Mouse (Mus musculus) urinary bladder, postnatal 25 days (tissue): ENCODE measurements around the gene Rrbp1.

Source experiments
- DNase-seq: peaks from one replicate; pipeline ENCODE4 v3.0.0; 2022; ENCODE audit warnings: low spot score

Rrbp1 gene

DNA sequence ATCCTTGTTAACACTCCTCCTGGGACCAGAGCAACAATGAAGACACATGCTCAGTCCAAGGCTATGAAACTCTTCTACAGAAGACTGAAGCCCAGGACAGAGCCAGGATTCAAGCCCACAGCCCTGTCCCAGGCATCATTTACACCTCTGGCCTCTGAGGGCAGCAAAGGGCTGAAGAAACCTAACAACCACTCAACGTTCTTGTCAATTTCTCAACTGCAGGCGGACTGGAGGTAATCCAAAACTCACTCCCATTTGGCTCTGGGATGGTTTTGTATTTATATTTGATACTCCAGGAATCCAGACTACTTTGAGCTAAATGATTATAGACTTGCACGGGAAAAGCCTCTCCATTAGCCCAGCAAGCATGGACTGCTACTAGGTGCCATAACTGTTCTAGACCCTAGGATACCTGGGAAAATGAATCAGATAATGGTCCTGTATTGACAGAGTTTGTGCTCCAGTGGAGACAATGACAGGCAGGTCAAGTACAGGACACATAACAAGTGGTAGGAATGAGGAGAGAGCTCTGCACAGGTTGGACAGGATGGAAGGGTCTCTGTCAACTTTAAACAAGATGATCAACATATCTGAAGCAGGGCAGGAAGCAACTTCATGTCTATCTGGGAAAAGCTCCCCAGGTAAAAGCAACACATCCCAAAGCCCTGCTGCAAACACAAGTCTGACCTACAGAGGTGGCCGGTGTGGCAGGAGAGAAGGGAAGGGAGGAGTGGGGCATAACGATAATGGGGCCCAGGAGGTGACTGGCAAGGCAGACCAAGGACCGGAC is 5.7 kb downstream of the Rrbp1 start:
- DNase-seq, result no peak

DNA sequence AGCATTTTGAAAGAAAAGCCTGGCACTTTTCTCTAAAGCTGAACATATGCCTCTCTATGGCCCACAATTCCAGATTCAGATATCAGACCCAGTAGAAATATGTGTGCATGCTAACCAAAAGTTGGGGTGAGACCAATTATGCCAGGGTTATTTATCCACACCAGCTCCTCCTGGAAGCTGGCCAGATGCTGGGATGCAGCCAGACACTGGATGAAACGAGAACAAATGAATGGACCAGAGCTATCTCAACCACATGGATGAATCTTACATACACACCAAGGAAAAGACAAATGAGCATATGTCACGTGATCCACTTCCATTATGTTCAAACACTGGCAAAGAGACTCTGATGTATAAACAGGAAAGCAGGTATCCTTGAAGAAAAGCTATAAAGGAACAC is 7.5 kb downstream of the Rrbp1 start:
- DNase-seq, result no peak

DNA sequence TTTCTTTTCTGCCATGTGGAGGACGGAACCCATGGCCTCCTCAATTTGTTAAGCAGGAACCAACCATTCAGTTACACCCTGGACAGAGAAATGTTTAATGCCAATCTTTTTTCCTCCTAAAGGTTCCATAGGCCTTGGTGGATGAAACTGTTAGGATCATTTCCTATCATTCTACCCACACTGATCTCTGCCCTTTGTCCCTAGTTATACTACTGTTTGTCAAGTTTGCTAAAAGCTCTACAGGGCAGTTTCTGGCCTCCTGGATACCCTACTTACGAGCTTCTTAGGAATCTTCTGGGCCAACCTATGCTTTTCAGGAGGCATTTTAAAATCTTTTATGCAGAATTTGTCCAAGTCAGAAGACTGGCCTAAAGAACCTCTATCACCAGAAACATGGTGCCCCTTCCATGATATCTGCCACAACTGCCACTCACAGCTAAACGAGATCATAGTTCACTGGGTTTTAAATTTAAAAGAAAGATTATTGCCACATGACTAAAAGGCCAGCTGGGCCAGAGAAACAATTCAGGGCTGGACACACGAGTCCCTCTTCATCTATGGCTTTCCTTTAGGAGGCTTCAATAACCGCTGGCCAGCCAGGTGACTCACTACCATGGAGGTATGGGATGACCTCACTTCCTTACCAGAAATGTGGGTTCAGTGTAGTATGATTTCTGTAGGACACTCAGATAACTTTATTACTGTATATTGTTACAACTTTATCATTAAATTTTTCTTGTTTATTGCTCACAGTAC is 8.7 kb downstream of the Rrbp1 start:
- no peak for DNase-seq

DNA sequence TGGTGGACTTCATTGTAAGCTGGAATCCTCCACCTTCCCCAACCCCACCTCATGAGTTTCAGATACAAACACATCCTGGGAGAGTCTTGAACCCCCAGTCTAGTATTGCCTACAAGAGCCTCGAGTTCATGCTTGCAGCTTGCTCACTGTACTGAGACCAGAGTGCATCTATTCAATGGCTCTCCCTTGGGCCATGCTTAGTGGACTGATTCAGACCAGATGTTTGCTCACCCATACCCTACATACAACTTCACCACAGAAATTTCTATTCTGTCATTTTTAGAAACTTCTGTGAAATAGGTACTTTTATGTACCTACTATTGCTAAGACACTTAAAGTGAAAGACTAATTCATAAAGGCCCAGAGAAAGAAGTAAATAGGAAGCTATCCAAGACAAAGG is 18.1 kb downstream of the Rrbp1 start:
- DNase-seq, result no peak

DNA sequence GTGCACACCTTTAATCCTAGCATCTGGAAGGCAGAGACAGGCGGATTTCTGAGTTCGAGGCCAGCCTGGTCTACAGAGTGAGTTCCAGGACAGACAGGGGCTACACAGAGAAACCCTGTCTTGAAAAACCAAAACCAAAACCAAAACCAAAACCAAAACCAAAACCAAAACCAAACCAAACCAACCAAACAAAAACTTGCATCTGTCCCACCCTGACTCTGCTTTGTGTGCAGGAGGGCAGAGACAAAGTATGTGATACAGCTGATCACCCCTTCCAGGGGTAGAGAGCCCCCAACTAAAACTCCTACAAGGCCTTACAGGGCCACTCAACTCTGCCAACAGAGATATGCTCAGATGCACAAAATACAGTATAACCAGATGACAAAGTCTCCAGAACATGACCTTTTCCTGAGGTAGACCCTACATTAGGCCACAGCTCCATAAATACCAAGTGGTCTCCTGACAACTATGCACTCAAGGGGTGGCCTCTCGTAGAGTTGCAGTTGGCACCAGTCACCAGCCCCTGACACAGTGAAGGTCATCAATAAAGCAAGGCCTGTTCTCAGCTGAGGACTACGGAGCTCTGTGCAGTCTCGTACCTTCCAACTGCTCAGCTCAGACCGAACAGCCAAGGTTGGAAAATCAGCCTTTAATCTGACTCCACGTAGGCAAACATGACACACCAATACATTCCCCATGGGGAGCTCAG is 18.9 kb downstream of the Rrbp1 start:
- no peak for DNase-seq

DNA sequence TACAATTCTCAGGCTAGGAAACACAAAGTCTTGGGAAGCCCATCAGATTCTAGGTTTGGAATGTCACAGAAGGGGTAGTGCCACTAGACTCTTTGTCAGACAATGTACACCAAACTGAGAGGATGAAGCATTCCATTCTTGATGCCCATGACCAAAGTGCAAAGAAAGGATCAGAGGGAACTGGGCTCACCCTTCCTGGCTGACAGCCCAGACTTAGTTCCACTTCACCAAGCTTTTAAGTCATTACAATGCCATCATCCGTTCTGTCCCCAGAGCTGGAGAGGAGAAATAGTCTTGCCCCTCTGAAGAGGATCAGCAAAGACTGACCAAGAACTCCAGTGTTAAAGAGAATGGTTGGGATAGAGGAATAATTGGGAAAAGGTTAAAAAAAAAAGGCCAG is 20.1 kb downstream of the Rrbp1 start:
- no peak for DNase-seq

DNA sequence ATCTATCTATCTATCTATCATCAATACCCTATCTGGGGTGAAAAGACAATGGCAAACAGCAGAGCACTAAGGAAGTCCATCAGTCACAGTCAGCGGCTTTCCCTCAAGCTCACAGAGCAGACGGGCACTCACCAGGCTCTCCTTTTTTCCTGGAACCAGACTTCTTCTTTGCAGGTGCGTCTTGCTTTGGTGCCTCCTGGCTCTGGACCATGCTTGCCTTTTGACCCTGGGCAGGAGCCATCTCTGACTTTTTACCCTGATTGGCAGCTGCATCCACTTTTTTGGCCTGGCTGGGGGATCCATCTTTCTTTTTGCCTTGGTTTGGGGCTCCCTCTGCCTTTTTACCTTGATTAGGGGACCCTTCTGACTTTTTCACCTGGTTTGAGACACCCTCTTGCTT is 23.0 kb downstream of the Rrbp1 start:
- DNase-seq, result no peak

DNA sequence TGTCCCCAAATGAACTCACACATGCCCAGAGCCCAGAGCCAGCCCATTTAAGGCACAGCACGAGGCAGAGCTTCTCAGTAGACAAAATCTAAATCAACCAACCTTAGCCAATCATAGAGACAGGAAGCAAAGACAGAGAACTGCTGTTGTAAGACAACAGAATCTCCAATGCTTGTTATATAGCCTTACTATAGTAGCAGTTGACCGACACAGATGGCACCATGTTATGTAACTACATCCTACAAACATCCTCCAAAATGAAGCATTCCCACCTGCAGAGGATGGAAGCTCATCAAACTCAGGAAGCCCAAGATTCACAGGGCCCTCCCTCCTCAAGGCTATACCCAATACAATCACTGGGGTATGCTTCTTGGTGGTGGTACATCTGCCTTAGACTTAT is 23.6 kb downstream of the Rrbp1 start:
- no peak for DNase-seq

DNA sequence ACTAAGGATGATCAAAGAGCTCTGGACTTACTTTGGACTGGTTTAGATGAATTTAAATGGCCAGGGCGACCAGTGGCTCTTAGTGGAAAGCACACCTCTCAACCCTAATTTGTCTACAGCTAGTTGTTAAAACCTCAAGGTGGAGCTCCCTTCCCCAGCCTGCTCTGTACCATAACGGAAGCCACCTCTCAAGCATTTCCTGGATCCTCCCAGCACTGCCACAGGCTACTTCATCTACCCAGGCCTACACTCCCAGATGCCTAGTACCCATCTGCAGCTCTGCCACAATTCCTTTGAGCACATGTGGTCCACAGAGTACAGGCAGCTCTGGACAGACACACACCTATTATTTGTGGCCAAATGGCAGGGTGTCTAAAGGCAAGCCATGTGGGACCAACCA is 27.6 kb downstream of the Rrbp1 start:
- no peak for DNase-seq

DNA sequence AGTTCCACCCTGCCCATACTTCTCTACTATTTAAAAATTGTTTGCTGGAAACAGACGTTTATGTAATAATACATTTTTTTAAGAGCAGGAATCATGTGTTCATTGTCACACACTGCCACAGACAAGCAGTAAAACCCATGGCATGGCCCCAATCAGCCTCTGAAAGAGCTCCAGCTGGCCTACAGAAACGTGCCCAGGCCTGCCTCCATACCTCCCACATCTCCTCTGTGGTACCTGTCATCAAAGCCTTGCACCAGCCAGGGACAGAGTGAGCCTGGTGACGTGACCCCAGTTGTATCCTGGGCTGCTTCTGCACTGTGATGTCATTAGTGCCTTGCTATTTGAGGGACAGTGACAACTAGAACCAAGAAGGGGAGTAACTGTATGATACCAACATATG is 28.2 kb downstream of the Rrbp1 start:
- no peak for DNase-seq

DNA sequence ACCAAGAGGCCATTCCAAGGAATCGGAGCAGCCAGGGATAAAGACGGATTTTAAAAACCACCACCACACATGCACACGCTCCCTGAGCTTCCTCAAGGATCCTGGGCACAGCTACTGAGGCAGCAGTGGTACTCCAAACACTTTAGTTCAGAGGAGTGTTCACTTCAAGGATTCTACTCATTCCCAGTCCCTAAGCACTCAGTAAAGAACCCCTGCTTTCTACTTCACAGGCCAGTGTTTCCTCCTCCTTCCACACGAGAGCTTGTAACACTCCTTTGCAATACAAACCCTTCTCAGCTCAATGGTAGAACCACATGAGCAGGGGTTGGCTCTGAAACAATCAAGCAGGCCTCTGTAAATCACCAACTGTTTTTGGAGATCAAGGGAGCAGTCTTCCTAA is 28.9 kb downstream of the Rrbp1 start:
- DNase-seq, result no peak

DNA sequence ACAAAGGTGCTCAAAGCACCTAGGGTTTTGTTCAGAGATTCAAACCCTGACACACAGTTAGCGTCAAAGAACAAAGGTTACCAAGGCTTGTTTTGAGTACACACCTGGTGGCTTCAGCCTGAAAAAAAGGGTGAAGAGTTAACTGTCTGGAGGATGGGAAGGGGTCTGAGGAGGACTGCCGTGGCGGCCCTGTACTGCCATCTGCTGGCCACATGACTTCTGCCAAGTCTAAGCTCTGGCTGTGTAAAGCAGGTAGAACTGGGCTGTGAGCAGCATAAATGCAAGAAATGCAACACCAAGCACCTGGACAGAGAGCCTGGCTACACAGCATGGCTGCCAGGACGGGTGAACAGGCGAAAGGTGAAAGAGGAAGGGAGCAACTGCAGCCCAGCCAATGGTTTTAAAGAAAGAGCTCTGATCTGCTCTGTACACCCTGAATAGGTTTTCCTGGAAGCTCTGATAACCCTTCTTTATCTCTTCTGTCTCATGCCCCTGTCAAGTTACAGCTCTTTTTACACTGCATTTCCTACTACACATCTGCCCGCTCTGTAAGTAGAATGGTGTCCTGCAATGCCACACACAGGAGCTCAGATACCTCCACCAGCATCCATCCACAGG is 30.2 kb downstream of the Rrbp1 start:
- DNase-seq, result peak; percentile 57

DNA sequence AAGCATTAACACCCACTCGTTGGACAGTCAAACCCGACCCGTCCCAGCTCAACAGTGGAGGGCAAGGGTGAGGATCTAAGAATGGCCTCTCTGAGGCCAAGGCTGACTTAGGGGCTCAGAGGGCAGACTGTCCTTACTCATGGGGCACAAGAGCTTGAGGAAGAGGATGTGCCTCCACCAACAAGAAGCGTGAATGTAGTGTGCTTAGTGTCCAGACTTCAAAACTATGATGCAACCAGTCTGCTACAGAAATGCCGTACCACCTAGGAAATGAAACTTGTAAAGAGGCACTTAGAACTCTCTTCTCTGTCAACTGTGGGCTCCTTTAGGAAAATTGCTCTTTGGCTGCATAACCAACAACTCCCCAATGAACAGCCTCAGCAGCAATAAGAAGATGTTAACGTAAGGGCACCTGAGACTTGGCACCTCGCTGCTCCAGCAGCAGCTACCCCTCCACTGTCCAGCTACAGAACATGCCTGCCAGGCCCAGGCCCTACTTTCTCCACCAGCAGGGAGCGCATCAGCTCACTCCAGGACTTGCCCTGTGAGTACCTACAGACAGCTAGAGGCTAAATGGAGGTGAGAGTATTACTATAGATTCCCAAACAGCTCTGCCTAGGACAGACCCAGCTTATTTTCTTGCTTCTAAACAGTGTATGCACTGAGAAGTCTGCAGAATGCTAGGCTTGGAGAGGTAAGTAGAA is 32.5 kb downstream of the Rrbp1 start:
- no peak for DNase-seq

DNA sequence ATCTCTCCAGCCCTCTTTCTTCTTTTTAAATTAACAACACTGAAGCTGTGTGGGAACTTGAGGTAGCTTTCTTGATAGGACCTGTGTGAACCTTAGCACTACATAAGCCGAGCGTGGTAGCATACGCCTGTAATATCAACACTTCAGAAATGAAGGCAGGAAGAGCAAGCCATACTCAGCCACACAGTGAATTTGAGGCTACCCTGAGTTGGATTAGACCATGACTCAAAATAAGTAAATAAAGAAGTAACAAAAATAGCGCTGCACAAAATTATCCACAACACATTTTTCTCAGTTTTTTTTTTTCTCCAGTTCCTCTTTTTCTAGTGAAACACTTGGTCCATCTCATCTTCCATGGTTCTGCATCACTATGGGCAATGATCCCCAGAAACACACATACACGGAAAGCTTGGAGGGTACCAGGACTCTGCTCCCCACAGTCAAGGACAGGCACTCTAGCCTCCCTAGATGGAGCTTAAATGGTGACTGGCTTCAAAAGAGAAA is 35.9 kb downstream of the Rrbp1 start:
- no peak for DNase-seq

DNA sequence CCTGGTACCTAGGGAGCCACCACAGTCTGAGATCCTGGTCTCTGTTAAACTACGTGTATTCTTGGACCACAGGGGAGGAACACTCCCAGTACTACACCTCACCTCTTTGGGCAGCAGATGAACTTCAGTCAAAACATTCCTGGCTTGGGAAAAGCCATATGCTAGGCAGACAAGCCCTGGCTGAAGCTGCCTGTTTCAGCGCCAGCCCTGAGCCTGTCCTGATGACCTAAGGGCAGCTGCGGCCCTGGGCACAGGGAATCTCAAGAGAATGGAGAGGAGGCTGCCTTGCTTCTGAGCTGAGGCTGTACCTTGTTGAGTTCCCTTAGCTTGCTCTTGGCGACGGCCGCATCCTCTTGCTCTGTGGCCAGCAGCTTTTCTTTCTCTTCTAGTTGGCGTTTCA is 37.9 kb downstream of the Rrbp1 start:
- DNase-seq, result no peak

DNA sequence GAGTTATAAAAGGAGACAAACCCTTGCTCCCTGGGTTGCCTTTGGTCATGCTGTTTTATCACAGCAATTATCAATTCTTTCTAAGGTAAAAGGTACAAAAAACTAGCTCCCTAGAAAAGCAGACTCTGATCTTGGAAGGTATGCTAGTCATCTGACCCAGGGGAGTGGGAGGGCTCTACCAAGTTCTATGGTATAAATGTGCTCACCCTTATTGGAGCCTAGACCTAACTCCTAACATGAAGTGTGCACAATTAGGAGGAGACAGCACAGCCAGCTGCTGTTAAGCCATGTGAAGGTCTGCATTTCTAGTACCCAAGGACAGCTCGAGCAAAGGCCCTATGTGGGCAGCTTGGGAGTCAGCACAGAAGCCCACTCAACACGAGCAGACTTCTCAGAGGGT is 39.2 kb downstream of the Rrbp1 start:
- no peak for DNase-seq

DNA sequence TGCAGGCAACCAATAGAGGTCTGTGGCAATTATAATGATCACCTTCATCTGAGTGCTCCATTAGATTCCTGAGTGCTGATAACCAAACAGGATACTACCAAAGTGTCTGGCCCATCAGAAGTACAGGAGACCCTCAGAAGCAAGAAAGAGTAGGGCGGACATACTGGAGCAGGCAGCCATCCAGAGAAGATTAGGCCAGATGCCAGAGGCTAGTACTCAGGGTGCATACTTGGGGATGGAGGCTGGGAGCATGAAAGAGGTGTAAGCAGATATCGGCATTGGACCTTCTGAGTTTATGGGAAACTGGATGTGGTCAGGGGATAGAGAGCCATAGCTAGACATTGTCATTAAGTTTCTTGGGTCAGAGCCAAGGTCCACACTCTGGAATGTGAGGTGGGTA is 40.2 kb downstream of the Rrbp1 start:
- DNase-seq, result no peak

DNA sequence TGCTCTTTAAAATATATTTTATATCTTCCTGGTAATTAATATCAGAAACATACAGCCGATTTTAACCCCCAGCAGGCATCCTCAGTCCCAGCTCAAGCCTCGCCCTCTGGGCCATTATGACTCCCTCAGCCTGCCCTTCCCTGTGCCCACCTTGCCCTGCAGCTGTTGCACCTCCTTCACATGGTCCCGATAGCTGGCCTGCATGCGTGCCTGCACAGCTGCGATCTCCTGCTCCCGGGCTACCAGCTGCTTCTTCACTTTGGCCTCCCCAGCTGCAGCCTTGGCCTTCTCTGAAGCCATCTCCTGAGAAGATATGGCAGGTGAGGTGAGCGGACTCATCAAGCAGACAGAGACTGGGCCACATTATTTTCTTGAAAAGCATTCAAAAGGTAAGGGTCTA is 41.8 kb downstream of the Rrbp1 start:
- DNase-seq, result no peak

DNA sequence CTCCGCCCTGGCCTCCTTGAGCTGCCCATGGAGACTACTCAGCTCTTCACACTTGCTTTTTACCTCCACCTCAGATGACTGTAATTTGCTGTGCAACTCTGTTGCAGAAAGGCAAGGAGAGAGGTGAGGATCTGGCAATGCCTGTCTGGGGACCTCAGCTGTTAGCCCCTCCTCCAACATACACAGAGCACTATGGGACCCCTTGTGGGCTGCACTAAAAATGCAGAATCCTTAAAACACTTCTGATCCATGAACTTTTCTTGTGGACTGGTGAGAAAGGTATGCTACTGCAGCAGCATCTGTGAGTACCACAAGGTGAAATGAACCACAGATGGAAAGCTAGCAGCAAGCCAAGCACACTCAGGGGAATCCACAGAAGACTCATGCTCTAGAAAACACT is 47.7 kb downstream of the Rrbp1 start:
- no peak for DNase-seq

DNA sequence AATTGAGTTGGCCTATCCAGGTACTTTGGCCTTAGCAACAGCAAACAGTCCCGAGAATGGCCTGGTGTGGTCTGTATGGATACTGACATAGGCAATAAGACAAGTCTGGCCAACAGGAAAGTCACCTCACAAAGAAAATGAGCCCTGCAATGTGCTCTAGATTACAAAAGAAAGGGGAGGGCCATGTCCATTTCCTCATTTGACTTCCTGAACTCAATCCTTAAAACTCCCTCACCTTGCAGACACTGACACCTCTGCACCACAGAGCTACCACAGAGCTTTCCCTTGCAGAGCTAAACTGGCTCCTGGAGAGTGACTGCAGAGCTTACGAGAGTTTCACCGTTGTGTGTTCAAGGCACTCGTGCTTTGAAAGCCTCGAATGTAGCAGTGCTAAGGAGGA is 48.9 kb downstream of the Rrbp1 start:
- DNase-seq, result no peak

DNA sequence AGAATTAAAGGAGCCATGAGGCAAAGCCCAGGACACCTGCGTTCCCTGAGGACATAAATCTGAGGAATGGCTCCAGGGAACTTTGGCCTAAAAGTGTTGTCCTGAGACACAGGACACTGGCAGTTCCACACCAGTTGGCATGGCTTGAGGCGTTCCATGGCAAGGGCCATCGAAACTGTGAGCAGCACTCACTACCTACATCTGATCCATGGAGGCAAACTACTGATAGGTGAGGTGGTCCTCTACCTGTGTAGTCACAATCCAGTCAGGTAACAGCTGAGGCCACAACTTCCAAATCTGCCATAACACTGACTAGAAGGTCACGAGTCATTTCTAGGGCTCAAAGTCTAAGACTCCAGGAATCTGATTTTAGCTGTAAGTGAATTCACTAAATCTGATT is 55.3 kb downstream of the Rrbp1 start:
- no peak for DNase-seq

DNA sequence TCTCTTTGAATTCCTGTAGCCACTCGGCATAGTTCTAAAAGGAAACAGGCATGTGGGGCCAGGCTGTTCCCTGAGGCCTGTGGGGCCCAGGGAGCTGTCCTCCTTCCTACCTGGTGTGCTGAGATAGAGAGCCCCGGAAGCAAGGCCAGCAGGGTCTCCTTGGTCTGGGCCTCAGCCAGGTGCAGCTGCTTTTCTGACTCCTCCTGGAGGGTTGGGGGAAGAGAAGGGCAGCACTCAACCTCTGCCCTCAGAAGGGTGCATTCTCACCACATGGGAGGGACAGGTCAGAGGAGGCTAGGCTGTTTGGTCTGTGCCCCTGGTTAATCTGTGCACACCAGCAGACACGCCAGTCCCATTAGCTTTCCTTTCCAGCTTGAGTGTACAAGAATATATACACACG is 56.1 kb downstream of the Rrbp1 start:
- no peak for DNase-seq
